33 mouse cellular contexts compared by ENCODE assay signal in genomic region chr16:27370191-27370590, GRCm38 (mm10). TPM values are rescaled to one million over a fixed set of nuclear protein-coding genes. Genes with fewer than 3 reads are reported as not detected.
DNase-seq lines count a peak whose midpoint lies in the region; ATAC-seq lines count a peak whose summit lies in the region.
"Had no signal": no experiment of that assay in that cellular context is flagged by ENCODE, and none has a peak within 500 bp of the region (broad histone marks: within the 10 kb centered on the region; RNA-seq: fewer than 3 reads in every experiment).

Uts2b (minus strand) TSS chr16:27370239.

- H3K9ac ChIP-seq in heart, embryonic 15.5 days, result no peak within 1 kb of the TSS
- no peak within 1 kb of the TSS for H3K9ac ChIP-seq in neural tube, embryonic 11.5 days (ENCODE audit: low read length)
- no peak within 1 kb of the TSS for H3K9ac ChIP-seq in neural tube, embryonic 14.5 days (replicated peaks; ENCODE audit: low read depth, low read length)
- H3K9ac ChIP-seq: embryonic facial prominence, embryonic 12.5 days; embryonic facial prominence, embryonic 15.5 days; forebrain, postnatal 0 days; hindbrain, embryonic 12.5 days; intestine, embryonic 15.5 days had no signal

- H3K36me3 ChIP-seq in heart, embryonic 15.5 days, result no peaks in the 10 kb centered on the region
- no peaks in the 10 kb centered on the region for H3K36me3 ChIP-seq in neural tube, embryonic 11.5 days (ENCODE audit: control insufficient read depth, insufficient read depth, low read length)
- no peaks in the 10 kb centered on the region for H3K36me3 ChIP-seq in neural tube, embryonic 14.5 days (ENCODE audit: control insufficient read depth, insufficient read depth, low read length)
- H3K36me3 ChIP-seq: embryonic facial prominence, embryonic 12.5 days; embryonic facial prominence, embryonic 15.5 days; heart, embryonic 10.5 days; hindbrain, embryonic 12.5 days; intestine, embryonic 15.5 days had no signal

- ATAC-seq in heart, embryonic 15.5 days (replicated peaks; ENCODE audit: insufficient number of reproducible peaks, insufficient read depth, low FRiP score, low read depth), result no peak
- no peak for ATAC-seq in neural tube, embryonic 11.5 days (ENCODE audit: insufficient read depth, low FRiP score, low TSS enrichment)
- ATAC-seq in neural tube, embryonic 14.5 days (ENCODE audit: low read depth), result peak; percentile 61; the same call in 1 of the 2 replicates
- ATAC-seq: CD4-positive, CD25-positive, alpha-beta regulatory T cell, adult 4 months; forebrain, embryonic 14.5 days; forebrain, postnatal 0 days; hindbrain, embryonic 16.5 days; intestine, embryonic 15.5 days had no signal

- no peak for DNase-seq in heart, postnatal 4 days
- DNase-seq in neural tube, embryonic 11.5 days (ENCODE audit: low spot score), result no peak
- no peak for DNase-seq in neural tube, embryonic 10.5 days (ENCODE audit: extremely low spot score, low spot score)
- DNase-seq in left cerebral cortex, postnatal 4 days, result no peak
- DNase-seq: adrenal gland, adult 2 months; adrenal gland, postnatal 14 days; cerebellum, adult 11 months; cerebellum, adult 2 months; cerebellum, adult 9-11 months; cerebellum, postnatal 25 days; forebrain, postnatal 0 days; gastrocnemius, adult 2 months; gastrocnemius, postnatal 14 days; heart, adult 18-20 months; heart, postnatal 10 days; heart, postnatal 36 days had no signal

- H3K27ac ChIP-seq in heart, embryonic 15.5 days, result no peak within 1 kb of the TSS
- H3K27ac ChIP-seq in neural tube, embryonic 11.5 days (ENCODE audit: low read depth, low read length), result no peak within 1 kb of the TSS
- no peak within 1 kb of the TSS for H3K27ac ChIP-seq in neural tube, embryonic 14.5 days (ENCODE audit: low read depth, low read length)
- H3K27ac ChIP-seq: embryonic facial prominence, embryonic 12.5 days; embryonic facial prominence, embryonic 15.5 days; gastrocnemius, adult 2 months; heart, embryonic 10.5 days; hindbrain, embryonic 12.5 days; intestine, embryonic 15.5 days had no signal

- no peak within 1 kb of the TSS for H3K4me2 ChIP-seq in heart, embryonic 15.5 days
- H3K4me2 ChIP-seq in neural tube, embryonic 11.5 days (ENCODE audit: low read depth), result no peak within 1 kb of the TSS
- no peak within 1 kb of the TSS for H3K4me2 ChIP-seq in neural tube, embryonic 14.5 days (ENCODE audit: low read depth, low read length)
- H3K4me2 ChIP-seq: embryonic facial prominence, embryonic 12.5 days; embryonic facial prominence, embryonic 15.5 days; hindbrain, embryonic 12.5 days; intestine, embryonic 15.5 days had no signal

- WGBS in heart, embryonic 15.5 days, result 66% methylated on average over 8 of the region's 8 CpGs
- WGBS in neural tube, embryonic 11.5 days, result 81% methylated on average over 8 of the region's 8 CpGs
- WGBS in neural tube, embryonic 14.5 days, result 63% methylated on average over 8 of the region's 8 CpGs

- no peaks in the 10 kb centered on the region for H3K4me1 ChIP-seq in heart, embryonic 15.5 days (replicated peaks)
- H3K4me1 ChIP-seq in neural tube, embryonic 11.5 days (ENCODE audit: control insufficient read depth, insufficient read depth, low read length), result no peaks in the 10 kb centered on the region
- H3K4me1 ChIP-seq in neural tube, embryonic 14.5 days (ENCODE audit: control insufficient read depth, insufficient read depth, low read length), result no peaks in the 10 kb centered on the region
- H3K4me1 ChIP-seq: embryonic facial prominence, embryonic 12.5 days; embryonic facial prominence, embryonic 15.5 days; heart, embryonic 10.5 days; hindbrain, embryonic 12.5 days; intestine, embryonic 15.5 days had no signal

- no peaks in the 10 kb centered on the region for H3K27me3 ChIP-seq in heart, embryonic 15.5 days
- no peaks in the 10 kb centered on the region for H3K27me3 ChIP-seq in neural tube, embryonic 11.5 days (ENCODE audit: control insufficient read depth, insufficient read depth, low read length)
- H3K27me3 ChIP-seq in neural tube, embryonic 14.5 days (ENCODE audit: control insufficient read depth, insufficient read depth, low read length), result no peaks in the 10 kb centered on the region
- H3K27me3 ChIP-seq: embryonic facial prominence, embryonic 12.5 days; embryonic facial prominence, embryonic 15.5 days; hindbrain, embryonic 12.5 days; intestine, embryonic 15.5 days had no signal

- no peak within 1 kb of the TSS for H3K4me3 ChIP-seq in heart, embryonic 15.5 days
- no peak within 1 kb of the TSS for H3K4me3 ChIP-seq in neural tube, embryonic 11.5 days (ENCODE audit: low read depth, low read length)
- no peak within 1 kb of the TSS for H3K4me3 ChIP-seq in neural tube, embryonic 14.5 days (ENCODE audit: low read depth, low read length)
- H3K4me3 ChIP-seq: embryonic facial prominence, embryonic 12.5 days; embryonic facial prominence, embryonic 15.5 days; gastrocnemius, adult 2 months; heart, embryonic 10.5 days; hindbrain, embryonic 12.5 days; intestine, embryonic 15.5 days had no signal

- intact Hi-C loops in left cerebral cortex, postnatal 4 days (cut with DNase I), result no loop called here

- no peaks in the 10 kb centered on the region for H3K9me3 ChIP-seq in heart, embryonic 15.5 days (replicated peaks)
- no peaks in the 10 kb centered on the region for H3K9me3 ChIP-seq in neural tube, embryonic 11.5 days (ENCODE audit: control insufficient read depth, low read length)
- no peaks in the 10 kb centered on the region for H3K9me3 ChIP-seq in neural tube, embryonic 14.5 days (ENCODE audit: control insufficient read depth, low read length)
- H3K9me3 ChIP-seq: embryonic facial prominence, embryonic 12.5 days; embryonic facial prominence, embryonic 15.5 days; heart, embryonic 10.5 days; hindbrain, embryonic 12.5 days; intestine, embryonic 15.5 days had no signal

RNA-seq across cellular contexts. Expression of gene Uts2b, which starts in this region (rescaled TPM):
- polyA plus RNA-seq in heart, embryonic 15.5 days (2015; fragmentation: Nextera tagmentation; extraction: Ambion mirVana), result 11.5 and 12.7 TPM in 2 replicates
- 1 to 10 TPM; 4.1 to 4.9 TPM for total RNA-seq in heart, postnatal 4 days (2021)
- polyA plus RNA-seq in neural tube, embryonic 11.5 days (2014; fragmentation: Nextera tagmentation; extraction: Ambion mirVana), result 7.5 and 10.7 TPM in 2 replicates
- polyA plus RNA-seq in neural tube, embryonic 14.5 days (2014; fragmentation: Nextera tagmentation; extraction: Ambion mirVana), result 39.5 and 40.7 TPM in 2 replicates
- total RNA-seq in left cerebral cortex, postnatal 4 days (2021), result not detected
- total RNA-seq: adrenal gland, adult 2 months; adrenal gland, postnatal 14 days; adrenal gland, postnatal 4 days; common myeloid progenitor, adult 5-6 weeks; forebrain, postnatal 0 days; gastrocnemius, adult 2 months; gastrocnemius, postnatal 14 days; gastrocnemius, postnatal 4 days; MEL had no signal
- polyA plus RNA-seq: adrenal gland, adult 2 months; C2C12; CD4-positive, CD25-positive, alpha-beta regulatory T cell, adult 4 months; embryonic facial prominence, embryonic 15.5 days; forebrain, embryonic 11.5 days; forebrain, embryonic 14.5 days; forebrain, postnatal 0 days; frontal cortex, adult 2 months had no signal

Comparison
In these comparisons a context has a peak if more than half of its experiments do, and no peak if none do; other contexts are left out.
1. RNA of gene Uts2b (total RNA-seq): 4.1 to 4.9 TPM in heart, postnatal 4 days; not detected in left cerebral cortex, postnatal 4 days; every median in the first group is over 4 times any median in the second.